Mouse (Mus musculus) urinary bladder, adult 2 months (tissue): ENCODE data around the gene Hsd11b1. TPM values are rescaled to one million over a fixed set of nuclear protein-coding genes. Genes with fewer than 3 reads are reported as not detected.

Source experiments
- DNase-seq: peaks from one replicate; pipeline ENCODE4 v3.0.0; 2022; ENCODE audit warnings: low spot score
- polyA plus RNA-seq: library from polyadenylated mRNA; depleted of rRNA; stranded (reverse); fragments of >200 nt; gene quantifications from 2 replicates; pipeline ENCODE4 v1.2.3, GENCODE M21; 2012; rRNA removed

The Hsd11b1 gene
- polyA plus RNA-seq, 1 experiment, result 71.3 TPM

- DNase-seq, result no peak
Measured at GRCm38 (mm10) chr1:193200640-193201382, 63.1 kb downstream of the Hsd11b1 start.

GRCm38 (mm10) chr1:193198312-193198711, 65.6 kb downstream of the Hsd11b1 start:
- DNase-seq, result no peak

- no peak for DNase-seq
Measured at GRCm38 (mm10) chr1:193197494-193198205, 66.2 kb downstream of the Hsd11b1 start.

- DNase-seq, result no peak
Measured at GRCm38 (mm10) chr1:193195169-193195810, 68.6 kb downstream of the Hsd11b1 start.

GRCm38 (mm10) chr1:193194416-193195140, 69.3 kb downstream of the Hsd11b1 start:
- DNase-seq, result no peak

- DNase-seq, result no peak
Measured at GRCm38 (mm10) chr1:193191675-193192283, 72.1 kb downstream of the Hsd11b1 start.

- DNase-seq, result no peak
Measured at GRCm38 (mm10) chr1:193189771-193190170, 74.1 kb downstream of the Hsd11b1 start.

- DNase-seq, result no peak
Measured at GRCm38 (mm10) chr1:193189151-193189621, 74.7 kb downstream of the Hsd11b1 start.

- DNase-seq, result no peak
Measured at GRCm38 (mm10) chr1:193188257-193188656, 75.6 kb downstream of the Hsd11b1 start.

- DNase-seq, result no peak
Measured at GRCm38 (mm10) chr1:193181104-193181503, 82.8 kb downstream of the Hsd11b1 start.

- DNase-seq, result no peak
Measured at GRCm38 (mm10) chr1:193174143-193174733, 89.6 kb downstream of the Hsd11b1 start.

- DNase-seq, result no peak
Measured at GRCm38 (mm10) chr1:193173810-193174129, 90.1 kb downstream of the Hsd11b1 start.

GRCm38 (mm10) chr1:193172991-193173809, 90.7 kb downstream of the Hsd11b1 start:
- DNase-seq, result peak; percentile 76

Other genes with a start within 250 kb of the Hsd11b1 start
- 1.1 and 1.2 TPM in 2 replicates for gene Syt14, start 228.3 kb downstream of the Hsd11b1 start, polyA plus RNA-seq
- 13.0 and 16.4 TPM in 2 replicates for gene Diexf, start 133.8 kb downstream of the Hsd11b1 start, polyA plus RNA-seq
- 24.9 and 27.8 TPM in 2 replicates for gene Irf6, start 111.0 kb downstream of the Hsd11b1 start, polyA plus RNA-seq
- 9.8 and 13.3 TPM in 2 replicates for gene A130010J15Rik, start 96.0 kb downstream of the Hsd11b1 start, polyA plus RNA-seq
- 2.2 and 2.9 TPM in 2 replicates for gene Traf3ip3, start 62.4 kb downstream of the Hsd11b1 start, polyA plus RNA-seq
- gene Lamb3, start 56.4 kb downstream of the Hsd11b1 start, polyA plus RNA-seq, result 22.3 and 26.3 TPM in 2 replicates
- 86.5 and 115 TPM in 2 replicates for gene G0s2, start 9.1 kb upstream of the Hsd11b1 start, polyA plus RNA-seq
- 0.44 and 0.48 TPM in 2 replicates for gene Camk1g, start 106.2 kb upstream of the Hsd11b1 start, polyA plus RNA-seq